Mouse (Mus musculus) small intestine, adult 2 months (tissue): ENCODE results near the gene Zfp683.

ENCODE experiments used
- CTCF ChIP-seq: fragments of 200-500 bp; IDR thresholded peaks from 2 replicates; pipeline ENCODE4 v1.5.1; 2012; ENCODE audit warnings: low read depth, mild to moderate bottlenecking, control low read depth, inconsistent platforms, low read length, moderate library complexity, mixed read lengths; ENCODE audit not compliant: insufficient replicate concordance, insufficient read length; ENCODE audit errors: extremely low read depth
- POLR2A ChIP-seq: fragments of 200-500 bp; IDR thresholded peaks from 2 replicates; pipeline ENCODE4 v1.6.1; 2012; ENCODE audit warnings: low read depth, mild to moderate bottlenecking, control low read depth, inconsistent platforms, low read length, moderate library complexity

DNA sequence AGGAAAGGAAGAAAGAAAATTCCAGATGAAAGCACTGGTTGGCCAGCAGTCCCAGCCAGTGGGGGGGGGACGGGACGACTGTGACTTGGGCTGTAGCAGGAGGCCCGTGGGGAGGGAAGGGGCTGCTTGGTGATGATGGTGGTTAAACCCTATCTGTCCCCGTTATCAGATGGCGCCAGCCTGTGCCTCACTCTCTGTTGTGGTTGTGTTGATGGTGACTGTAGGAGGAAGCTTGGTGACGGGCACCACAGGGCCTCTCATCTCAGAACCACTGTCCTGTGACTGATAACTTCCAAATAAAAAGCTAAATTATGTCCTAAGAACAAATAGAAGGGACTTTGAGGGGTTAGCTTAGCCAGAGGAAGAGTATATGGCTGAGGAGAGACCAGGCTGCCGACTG is 52.5 kb downstream of the Zfp683 start:
- TF ChIP-seq POLR2A (no peak), CTCF (no peak)
